Mouse (Mus musculus) kidney, adult 2 months (tissue): Measurements from ENCODE around the gene Gorasp2. TPM values are rescaled to one million over a fixed set of nuclear protein-coding genes. Genes with fewer than 3 reads are reported as not detected.

Source experiments
- DNase-seq: peaks from one replicate; pipeline ENCODE4 v3.0.0; 2021
- H3K27ac ChIP-seq: fragments of 200-500 bp; 2 replicates; pipeline ENCODE4 v1.5.1; 2012; ENCODE audit warnings: low read depth, low read length, control low read depth, inconsistent platforms; ENCODE audit not compliant: insufficient read depth
- H3K27me3 ChIP-seq: fragments of 200-500 bp; replicated peaks from 2 replicates; pipeline ENCODE4 v1.6.1; 2012; ENCODE audit warnings: mild to moderate bottlenecking, moderate library complexity, low read length, inconsistent platforms; ENCODE audit not compliant: control insufficient read depth, insufficient read depth
- H3K36me3 ChIP-seq: fragments of 200-500 bp; 2 replicates; pipeline ENCODE4 v1.6.1; 2012; ENCODE audit warnings: mild to moderate bottlenecking, moderate library complexity, low read length, inconsistent platforms; ENCODE audit not compliant: control insufficient read depth, insufficient read depth
- H3K4me1 ChIP-seq: fragments of 200-500 bp; 2 replicates; pipeline ENCODE4 v1.6.1; 2011; ENCODE audit warnings: low read length; ENCODE audit not compliant: control insufficient read depth, insufficient read depth
- H3K4me3 ChIP-seq: fragments of 200-500 bp; 2 replicates; pipeline ENCODE4 v1.5.1; 2011; ENCODE audit warnings: mild to moderate bottlenecking, low read depth, low read length, control low read depth; ENCODE audit not compliant: insufficient read depth
- CTCF ChIP-seq: fragments of 200-500 bp; conservative IDR thresholded peaks from 2 replicates; pipeline ENCODE4 v1.5.1; 2011; ENCODE audit warnings: low read depth, mild to moderate bottlenecking, control low read depth, low read length, moderate library complexity, mixed read lengths; ENCODE audit not compliant: insufficient read depth, insufficient read length
- POLR2A ChIP-seq: fragments of 200-500 bp; IDR thresholded peaks from one replicate; pipeline ENCODE4 v1.6.1; 2011; ENCODE audit warnings: low read depth, low read length, control low read depth
- whole genome bisulfite sequencing: fragments of 180-500 bp; shearing (Covaris S2); methylation state at CpG from one replicate; pipeline ENCODE4 v1.1.7; 2018; 5-methylcytosine and 5-hydroxymethylcytosine counted together
- polyA plus RNA-seq: library from polyadenylated mRNA; depleted of rRNA; stranded (reverse); fragments of >200 nt; gene quantifications from 2 replicates; pipeline ENCODE4 v1.2.3, GENCODE M21; 2012; rRNA removed

Gorasp2 gene
- 77.8 and 81.9 TPM in 2 replicates for polyA plus RNA-seq

DNA sequence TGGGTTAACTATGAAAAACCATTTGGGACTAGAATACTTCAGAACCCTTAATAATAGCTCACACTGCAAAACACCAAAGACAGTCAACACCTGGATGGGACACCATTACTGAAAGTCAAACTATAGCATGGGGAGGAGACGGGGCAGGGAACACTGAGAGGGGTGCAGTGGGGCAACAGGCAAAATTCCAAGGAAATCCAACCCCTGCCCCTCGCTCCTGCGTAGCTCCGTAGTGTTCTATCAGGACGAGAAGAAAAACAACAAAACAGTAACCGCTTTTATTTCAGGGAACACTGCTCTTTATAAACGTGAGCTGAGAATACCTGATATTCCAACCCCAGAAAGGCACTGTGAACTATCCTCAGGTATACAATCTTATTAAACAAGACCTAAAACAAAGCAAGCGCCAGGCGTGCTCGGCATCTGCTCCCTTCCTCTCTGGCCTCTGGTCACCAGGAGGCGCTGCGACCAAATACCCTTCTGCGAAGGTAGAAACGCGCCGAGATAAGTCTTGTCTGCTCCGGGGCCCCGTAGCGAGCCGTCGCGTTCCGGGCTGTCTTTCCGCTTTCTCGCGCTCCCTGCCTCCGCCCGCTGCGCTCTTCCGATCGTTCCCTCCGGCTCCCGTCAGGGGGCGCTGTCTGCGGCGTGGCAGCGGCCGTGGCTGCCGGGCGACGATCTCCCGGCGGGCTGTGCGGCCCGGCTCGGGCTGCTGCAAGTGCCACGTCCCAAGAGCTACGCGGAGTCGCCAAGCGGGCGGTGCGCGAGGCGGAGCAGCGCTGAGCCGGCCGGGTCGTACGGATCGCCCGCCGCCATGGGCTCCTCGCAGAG lies at the start of gene Gorasp2:
Gene Gorasp2, plus strand, starts transcription at position 690 of the 828 bp plus-strand sequence.
- Histone ChIP-seq H3K4me3 (peak within 1 kb of the TSS; percentile 93), H3K4me1 (no peaks in the 10 kb centered on the region; the same call in 1 of the 2 replicates), H3K27me3 (no peaks in the 10 kb centered on the region), H3K36me3 (no peaks in the 10 kb centered on the region), H3K27ac (peak within 1 kb of the TSS; percentile 72)
- WGBS: under 1% methylated on average over 64 of the region's 64 CpGs
- peak; percentile 98 for DNase-seq
- TF ChIP-seq POLR2A (peak; percentile 80), CTCF (peak; percentile 73)

DNA sequence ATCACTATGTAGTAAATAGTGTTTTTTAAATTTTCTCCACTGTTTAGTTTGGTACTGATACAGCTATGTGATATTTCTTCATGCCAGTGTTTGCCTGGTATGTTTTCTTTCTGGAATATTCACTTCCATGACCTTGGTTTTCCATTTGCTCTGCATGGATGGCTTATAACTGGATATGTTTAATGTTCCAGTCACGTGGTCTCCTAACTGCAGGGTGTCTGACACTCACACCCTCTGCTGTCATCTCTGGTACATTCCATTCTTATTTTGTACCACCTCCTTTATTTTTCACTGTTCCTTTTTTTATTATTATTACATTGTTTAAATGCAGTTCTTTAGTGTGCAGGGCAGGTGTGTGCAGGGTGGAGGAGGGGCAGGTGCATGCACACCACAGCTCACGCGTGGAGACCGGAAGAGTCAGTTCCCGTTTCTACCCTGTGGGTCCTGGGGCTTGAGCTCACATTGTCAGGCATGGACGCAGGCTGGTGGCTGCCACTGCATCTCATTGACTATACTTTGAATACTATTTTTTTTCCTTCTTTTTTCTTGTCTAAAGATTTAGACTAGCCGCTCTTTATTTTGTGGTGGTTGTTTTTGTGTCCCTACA lies 46.5 kb upstream of the Gorasp2 start:
- Histone ChIP-seq H3K27me3 (no peaks in the 10 kb centered on the region), H3K4me3 (no peak overlapping the region), H3K36me3 (no peaks in the 10 kb centered on the region), H3K27ac (no peak overlapping the region), H3K4me1 (no peaks in the 10 kb centered on the region; the same call in 1 of the 2 replicates)
- TF ChIP-seq CTCF: no peak
- TF ChIP-seq POLR2A: no peak
- WGBS: 69% methylated on average over 7 of the region's 7 CpGs
- DNase-seq: peak; percentile 2

DNA sequence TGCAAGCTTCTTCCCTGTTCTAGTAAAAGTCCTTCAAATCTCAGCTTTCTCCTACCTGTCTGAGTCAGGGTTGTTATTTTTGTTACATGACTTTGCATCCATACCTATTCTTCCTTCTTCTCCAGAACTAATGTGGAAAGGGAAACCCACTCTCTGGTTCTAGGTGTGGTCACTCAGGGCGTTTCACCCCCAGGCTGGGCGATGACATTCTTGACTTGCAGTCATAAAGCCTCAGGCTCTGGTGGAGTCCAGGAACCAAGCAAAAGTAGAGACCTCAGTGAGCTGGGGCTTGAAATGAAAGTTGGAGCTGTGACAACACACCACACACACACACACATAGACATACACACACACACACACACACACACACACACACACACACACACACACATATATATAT lies 45.3 kb upstream of the Gorasp2 start:
- TF ChIP-seq CTCF (no peak), POLR2A (no peak)
- 75% methylated on average over 2 of the region's 2 CpGs for WGBS

DNA sequence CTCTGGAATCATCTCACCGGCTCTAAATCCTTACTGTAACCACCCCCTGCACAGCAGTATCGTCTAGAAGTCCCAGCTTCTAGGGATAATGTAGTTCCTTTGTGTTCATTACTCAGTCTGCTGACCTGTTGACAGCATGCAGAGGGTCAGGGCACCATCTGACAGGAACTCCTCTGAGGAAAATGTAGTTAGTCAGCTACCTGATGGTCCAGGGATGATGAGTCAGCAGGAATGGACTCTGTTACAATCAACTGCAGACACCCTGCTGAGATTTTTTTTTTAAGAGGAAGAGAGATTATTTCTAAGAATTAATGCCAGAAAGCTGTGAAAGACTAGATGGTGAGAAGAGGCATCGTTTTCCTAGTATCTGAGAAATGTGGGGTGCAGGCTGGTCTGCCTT lies 44.8 kb upstream of the Gorasp2 start:
- no peaks in the 10 kb centered on the region for H3K27me3 ChIP-seq

More for the DNA sequence above, 45.3 kb upstream of the Gorasp2 start:
- Histone ChIP-seq H3K4me3 (no peak overlapping the region), H3K4me1 (no peaks in the 10 kb centered on the region; the same call in 1 of the 2 replicates), H3K27me3 (no peaks in the 10 kb centered on the region), H3K27ac (no peak overlapping the region), H3K36me3 (no peaks in the 10 kb centered on the region)
- no peak for DNase-seq

DNA sequence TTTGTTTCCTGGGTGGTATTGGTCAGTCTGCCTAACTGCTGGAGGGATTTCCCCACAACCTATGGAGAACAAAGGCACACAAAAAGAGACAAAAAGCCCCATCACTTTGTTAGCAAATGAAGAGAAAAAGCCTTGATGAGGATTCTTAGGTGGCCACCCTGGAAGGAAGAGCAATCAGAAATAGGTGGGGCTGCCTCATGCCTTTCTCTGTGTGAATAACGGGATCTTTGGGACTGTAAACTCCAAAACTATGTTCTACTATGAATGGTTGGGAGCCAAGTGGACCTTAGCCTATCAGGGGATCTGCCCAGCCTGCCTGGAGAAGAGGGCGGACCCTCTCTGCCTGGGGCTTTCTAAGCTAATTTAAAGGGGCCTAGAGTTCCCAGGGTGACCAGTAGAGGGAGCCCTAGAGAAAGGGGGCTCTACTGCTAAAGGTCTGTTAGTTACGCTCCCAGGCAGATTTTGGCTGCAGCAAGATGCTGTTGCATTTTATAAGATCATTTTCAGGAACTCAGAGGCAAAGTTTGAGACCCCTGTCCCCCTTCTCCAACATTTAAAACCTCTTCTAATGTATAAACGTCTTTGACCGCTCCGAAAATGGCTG lies 42.0 kb upstream of the Gorasp2 start:
- H3K27me3 ChIP-seq: no peaks in the 10 kb centered on the region
- 76% methylated on average over 6 of the region's 6 CpGs for WGBS
- H3K4me3 ChIP-seq: no peak overlapping the region
- no peak for DNase-seq
- no peak overlapping the region for H3K27ac ChIP-seq
- no peaks in the 10 kb centered on the region; the same call in 1 of the 2 replicates for H3K4me1 ChIP-seq
- H3K36me3 ChIP-seq: no peaks in the 10 kb centered on the region
- TF ChIP-seq POLR2A: no peak
- TF ChIP-seq CTCF: peak; percentile 49

More for the DNA sequence above, 44.8 kb upstream of the Gorasp2 start:
- no peak overlapping the region for H3K4me3 ChIP-seq
- no peak overlapping the region for H3K27ac ChIP-seq
- peak; percentile 34 for DNase-seq
- H3K4me1 ChIP-seq: no peaks in the 10 kb centered on the region; the same call in 1 of the 2 replicates
- H3K36me3 ChIP-seq: no peaks in the 10 kb centered on the region
- WGBS: 39% methylated on average over 3 of the region's 3 CpGs
- TF ChIP-seq POLR2A (no peak), CTCF (no peak)

DNA sequence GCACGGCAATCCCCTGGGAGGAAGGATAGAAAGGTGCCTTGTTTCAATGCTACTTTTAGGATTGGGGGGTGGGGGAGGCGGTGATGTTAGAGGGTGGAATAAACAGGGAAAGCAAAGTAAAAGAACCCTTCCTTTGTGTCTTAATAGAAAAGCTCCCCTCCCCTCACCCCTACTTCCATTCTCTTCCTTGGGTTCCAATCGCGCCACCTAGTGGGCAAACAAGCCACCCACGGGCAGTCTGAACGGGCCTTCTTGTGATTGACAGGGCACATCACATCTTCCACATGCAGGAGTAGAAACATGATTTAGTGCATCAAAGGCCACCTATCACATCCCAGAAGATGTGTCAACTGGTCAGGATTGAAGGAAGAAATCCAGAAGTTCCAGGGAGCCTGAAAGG lies 41.2 kb upstream of the Gorasp2 start:
- DNase-seq: peak; percentile 31
- Histone ChIP-seq H3K4me1 (no peaks in the 10 kb centered on the region; the same call in 1 of the 2 replicates), H3K27me3 (no peaks in the 10 kb centered on the region), H3K4me3 (no peak overlapping the region), H3K36me3 (no peaks in the 10 kb centered on the region), H3K27ac (no peak overlapping the region)
- no peak for TF ChIP-seq POLR2A
- TF ChIP-seq CTCF: peak; percentile 53
- WGBS: 31% methylated on average over 6 of the region's 6 CpGs

DNA sequence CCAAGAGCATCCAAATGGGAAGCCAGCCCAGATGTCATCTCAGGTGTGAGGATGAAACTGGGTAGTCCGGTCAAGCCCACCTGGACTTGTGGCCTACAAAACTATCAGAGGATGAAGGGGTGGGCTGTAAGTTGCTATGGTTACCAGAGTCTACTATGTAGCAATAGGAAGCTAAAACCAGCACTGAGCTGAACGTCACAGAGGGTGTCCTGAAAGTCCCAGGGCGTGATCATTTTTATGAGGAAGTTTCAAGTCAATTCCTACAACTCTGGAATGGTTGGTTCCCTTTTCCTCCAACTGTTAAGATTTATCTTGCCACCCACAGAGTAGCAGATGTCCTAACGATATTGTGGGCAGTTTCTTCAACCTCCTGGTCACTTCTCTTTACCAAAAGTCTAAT lies 39.1 kb upstream of the Gorasp2 start:
- DNase-seq: no peak
- Histone ChIP-seq H3K36me3 (no peaks in the 10 kb centered on the region), H3K27me3 (no peaks in the 10 kb centered on the region), H3K27ac (no peak overlapping the region), H3K4me1 (no peaks in the 10 kb centered on the region), H3K4me3 (no peak overlapping the region)
- WGBS: 74% methylated on average over 4 of the region's 4 CpGs
- TF ChIP-seq CTCF (no peak), POLR2A (no peak)
